Mouse (Mus musculus) lung, postnatal 0 days (tissue): Measurements from ENCODE around the gene Cldn16.

Experiments used
- CTCF ChIP-seq: IDR thresholded peaks from 2 replicates; pipeline ENCODE4 v1.5.1; 2016; ENCODE audit warnings: antibody characterized with exemption, mild to moderate bottlenecking
- EP300 ChIP-seq: IDR thresholded peaks from 2 replicates; pipeline ENCODE4 v1.6.1; 2016; ENCODE audit warnings: antibody characterized with exemption, mild to moderate bottlenecking, control low read depth

DNA sequence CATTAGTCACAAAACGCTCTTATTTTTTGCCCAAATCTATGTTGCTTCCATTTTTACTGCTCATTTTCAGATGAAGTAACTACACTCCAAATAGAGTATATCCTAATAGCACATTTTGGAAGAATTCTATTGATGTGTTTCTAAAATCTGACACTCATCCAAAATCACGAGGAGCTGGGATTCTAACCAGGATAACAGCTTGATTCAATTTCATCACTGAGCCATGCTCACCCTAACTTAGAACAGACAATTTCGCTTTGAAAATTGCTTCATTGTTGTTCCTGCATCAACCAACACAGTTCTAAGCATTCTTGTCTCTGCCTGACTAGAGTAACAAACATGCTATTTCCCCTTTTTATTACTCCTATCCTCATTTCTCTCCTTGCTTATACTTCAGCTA, 44.3 kb upstream of the Cldn16 start:
- TF ChIP-seq CTCF: no peak
- TF ChIP-seq EP300: no peak
